Mouse (Mus musculus) cerebellum, adult 9-10 months (tissue): ENCODE measurements around the gene Cmpk1.

Experiments used
- DNase-seq: peaks from one replicate; pipeline ENCODE4 v3.0.0; 2022

The Cmpk1 gene

GRCm38 (mm10) chr4:114942583-114942982 lies 44.5 kb downstream of the Cmpk1 start:
- no peak for DNase-seq

GRCm38 (mm10) chr4:114942112-114942511 lies 44.9 kb downstream of the Cmpk1 start:
- DNase-seq = no peak

GRCm38 (mm10) chr4:114941311-114941710 lies 45.7 kb downstream of the Cmpk1 start:
- no peak for DNase-seq

- DNase-seq = no peak
Measured at GRCm38 (mm10) chr4:114938248-114938647, 48.8 kb downstream of the Cmpk1 start.

DNA sequence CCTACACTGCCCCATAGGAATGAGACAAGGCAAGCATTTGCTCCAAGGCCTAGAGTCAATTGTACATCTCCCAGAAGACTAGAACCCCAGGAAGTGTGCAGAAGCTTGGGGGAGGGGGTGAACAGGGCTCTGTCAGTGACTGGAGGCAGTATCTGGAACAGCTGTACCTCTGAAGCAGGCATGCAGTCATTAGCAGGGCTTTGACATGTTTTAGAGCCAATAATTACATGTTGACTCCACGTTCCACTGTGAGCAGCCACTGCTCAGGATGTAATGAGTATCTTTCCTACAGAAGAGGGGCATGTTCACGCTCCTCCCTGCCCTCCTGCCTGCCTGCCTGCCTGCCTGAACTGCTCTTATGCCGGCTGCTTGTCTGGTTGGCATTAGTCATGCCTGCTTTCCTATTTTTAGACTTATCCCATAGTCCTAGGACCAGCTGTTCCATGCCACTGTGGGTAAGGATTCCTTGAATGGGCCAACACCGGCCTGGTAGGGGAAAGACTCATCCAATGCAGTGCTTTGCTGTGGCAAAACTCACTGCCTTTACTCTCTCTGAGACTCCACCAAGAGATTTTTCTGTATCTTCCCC lies 49.5 kb downstream of the Cmpk1 start:
- DNase-seq = no peak

GRCm38 (mm10) chr4:114934188-114934587 lies 52.9 kb downstream of the Cmpk1 start:
- no peak for DNase-seq

DNA sequence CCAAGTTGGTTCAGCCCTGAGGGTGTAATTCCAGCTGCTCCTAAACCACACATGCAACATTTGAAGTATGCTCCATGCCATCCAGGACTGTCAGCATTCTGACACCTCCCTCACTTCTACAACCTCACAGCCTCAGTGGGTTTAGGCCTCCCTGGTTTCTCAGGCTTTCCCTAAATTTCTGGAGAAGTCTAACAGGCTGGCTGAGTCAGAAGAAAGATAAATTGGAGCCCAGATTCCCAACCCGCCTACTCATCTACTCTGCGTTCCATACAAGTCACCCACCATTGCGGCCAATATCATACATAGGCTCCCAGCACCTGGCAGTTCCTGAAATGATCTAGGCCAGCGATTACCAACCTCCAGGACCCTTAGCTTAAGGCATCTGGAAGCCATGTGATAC lies 54.3 kb downstream of the Cmpk1 start:
- DNase-seq = no peak

DNA sequence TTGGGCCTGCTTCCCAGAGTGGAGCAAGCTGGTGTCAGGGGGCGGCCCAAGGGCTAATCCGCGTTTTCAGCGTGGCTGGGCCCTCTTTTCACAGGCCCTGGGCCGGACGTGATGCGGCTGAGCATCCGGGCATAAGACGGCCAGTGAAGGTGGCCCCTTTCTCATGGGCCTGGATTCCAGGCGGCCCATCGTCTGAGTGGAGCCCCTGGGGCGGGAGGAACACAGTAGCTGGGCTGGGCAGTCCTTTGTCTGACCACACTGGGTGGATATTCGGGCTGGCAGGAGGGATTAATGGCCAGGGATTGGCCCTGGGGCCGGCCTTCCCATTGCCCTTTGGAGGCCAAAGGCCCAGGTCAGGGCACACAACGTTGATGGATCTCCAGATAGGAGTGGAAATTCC lies 57.9 kb downstream of the Cmpk1 start:
- no peak for DNase-seq

GRCm38 (mm10) chr4:114925917-114926312 lies 61.1 kb downstream of the Cmpk1 start, which contains the start of gene Foxe3:
Gene Foxe3 (minus strand): TSS chr4:114926013.
- no peak for DNase-seq

DNA sequence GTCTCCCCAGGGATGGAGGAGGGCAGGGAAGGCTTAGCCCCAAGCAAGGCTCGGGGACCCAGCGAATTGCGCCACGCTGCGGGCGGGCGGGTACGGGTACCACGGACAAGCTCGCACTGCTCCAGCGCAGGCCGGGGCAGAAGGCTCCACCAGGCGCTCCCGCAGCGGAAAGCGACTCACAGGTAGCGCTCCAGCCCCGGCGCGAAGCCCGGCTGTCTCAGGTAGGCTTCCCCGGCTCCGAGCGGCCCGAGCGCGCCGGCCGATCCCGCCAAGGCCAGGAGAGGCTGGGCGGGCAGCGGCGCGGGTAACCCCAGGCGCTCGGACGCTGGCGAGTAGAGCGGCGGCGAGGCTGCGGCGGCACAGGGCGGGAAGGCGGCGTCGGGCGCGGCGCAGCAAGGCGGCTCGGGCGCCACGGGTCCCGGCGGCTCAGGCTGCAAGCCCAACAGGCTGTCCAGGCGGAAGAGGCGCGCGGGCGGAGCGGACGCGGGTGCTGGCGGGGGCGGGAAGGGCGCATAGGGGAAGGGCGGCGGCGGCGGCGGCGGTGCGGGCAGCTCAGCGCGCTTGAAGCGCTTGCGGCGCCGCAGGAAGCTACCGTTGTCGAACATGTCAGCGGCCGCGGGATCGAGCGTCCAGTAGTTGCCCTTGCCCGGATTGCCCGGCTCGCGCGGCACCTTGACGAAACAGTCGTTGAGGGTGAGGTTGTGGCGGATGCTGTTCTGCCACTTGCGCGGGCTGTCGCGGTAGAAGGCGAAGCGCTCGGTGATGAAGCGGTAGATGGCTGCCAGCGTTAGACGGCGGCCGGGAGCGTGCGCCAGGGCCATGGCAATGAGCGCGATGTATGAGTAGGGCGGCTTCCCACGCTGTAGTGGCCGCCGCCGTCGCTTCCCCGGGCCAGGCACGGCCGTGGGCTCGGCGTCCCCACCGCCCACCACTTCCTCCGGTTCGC lies 61.8 kb downstream of the Cmpk1 start:
- DNase-seq = no peak

GRCm38 (mm10) chr4:114917091-114917490 lies 70.0 kb downstream of the Cmpk1 start:
- no peak for DNase-seq

DNA sequence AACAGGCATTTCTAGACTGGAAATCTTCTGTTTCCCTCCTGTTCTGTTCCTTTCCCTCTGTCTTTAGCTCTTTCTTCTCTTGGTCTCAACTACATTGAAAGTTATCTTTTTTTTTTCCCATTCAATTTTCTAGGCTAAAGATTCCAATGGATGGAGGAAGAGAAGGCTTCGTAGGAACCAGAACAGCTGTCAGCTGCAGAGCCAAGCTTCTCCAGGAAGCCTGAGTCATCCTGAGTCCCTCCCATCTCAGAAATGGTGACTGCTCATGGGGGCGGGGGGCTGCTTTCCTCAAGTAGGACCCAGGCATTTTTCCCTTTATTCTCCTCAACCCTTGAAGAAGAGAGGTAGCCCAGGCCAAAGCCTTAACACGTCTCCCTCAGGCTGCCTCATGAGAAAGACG lies 71.0 kb downstream of the Cmpk1 start:
- DNase-seq = no peak

- DNase-seq = peak; percentile 7
Measured at GRCm38 (mm10) chr4:114913594-114913962, 73.5 kb downstream of the Cmpk1 start.

DNA sequence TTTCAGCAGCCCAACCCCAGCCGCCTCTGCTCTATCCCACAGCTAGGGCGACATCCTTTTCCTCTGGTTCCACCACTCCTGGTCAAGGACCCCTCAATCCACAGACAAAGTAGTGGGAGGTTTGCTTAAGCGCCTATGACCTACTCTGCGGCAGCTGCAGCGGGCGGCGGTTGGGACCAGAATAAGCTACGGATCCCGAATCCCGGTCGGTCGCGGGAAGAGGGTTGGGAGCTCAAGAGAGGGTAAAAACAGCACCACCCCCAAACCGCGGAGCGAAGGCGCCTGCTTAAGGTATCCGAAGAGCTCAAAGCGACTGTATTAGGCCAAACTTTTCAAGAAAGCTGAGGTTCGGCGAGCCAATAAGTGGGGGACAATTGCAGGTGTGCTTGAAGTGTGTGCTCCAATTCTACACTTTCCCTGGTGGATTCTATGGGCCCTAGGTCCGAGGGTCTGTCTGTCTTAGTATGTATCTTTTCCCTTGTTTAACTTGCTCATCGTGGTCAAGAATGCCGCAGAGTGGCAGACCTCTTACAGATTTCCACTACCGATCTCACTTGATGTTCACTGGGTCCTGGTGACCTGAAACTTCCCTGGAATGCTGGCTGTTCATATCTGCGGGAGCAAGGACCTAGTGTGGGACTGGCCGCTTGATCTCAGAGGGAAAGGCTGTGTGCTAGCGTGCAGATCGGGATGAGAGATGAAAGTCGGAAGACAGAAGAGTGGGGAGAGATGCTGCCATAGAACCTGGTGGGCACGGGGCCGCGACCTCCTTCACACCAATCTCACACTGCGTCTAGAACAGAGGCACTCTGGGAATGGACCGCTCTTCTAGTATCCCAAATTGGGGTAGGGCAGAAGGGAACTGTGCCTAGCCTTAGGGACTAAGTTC lies 74.1 kb downstream of the Cmpk1 start:
- DNase-seq = no peak

- DNase-seq = no peak
Measured at GRCm38 (mm10) chr4:114909602-114910484, 77.2 kb downstream of the Cmpk1 start.
